18 mouse cellular contexts compared by ENCODE assay signal in genomic region chr17:26028261-26028660, GRCm38 (mm10). TPM values are rescaled to one million over a fixed set of nuclear protein-coding genes. Genes with fewer than 3 reads are reported as not detected.
A peak's percentile ranks its signal among the peaks of the same experiment; 100 is the strongest.
DNase-seq lines count a peak whose midpoint lies in the region; ATAC-seq and TF ChIP-seq lines count a peak whose summit lies in the region.
"Had no signal": no experiment of that assay in that cellular context is flagged by ENCODE, and none has a peak within 500 bp of the region (broad histone marks: within the 10 kb centered on the region; RNA-seq: fewer than 3 reads in every experiment).

No protein-coding gene starts in this region.

- H3K9ac ChIP-seq in forebrain, postnatal 0 days = no peak overlapping the region
- no peak overlapping the region for H3K9ac ChIP-seq in forebrain, embryonic 13.5 days
- no peak overlapping the region for H3K9ac ChIP-seq in hindbrain, postnatal 0 days (replicated peaks; ENCODE audit: low read length)
- H3K9ac ChIP-seq in midbrain, embryonic 13.5 days (replicated peaks) = 0 out of 2 replicates have a peak overlapping the region, but pooled peaks have one; percentile 14
- H3K9ac ChIP-seq in midbrain, postnatal 0 days (replicated peaks; ENCODE audit: low read length, poor library complexity, severe bottlenecking) = no peak overlapping the region
- H3K9ac ChIP-seq in heart, embryonic 11.5 days (ENCODE audit: low read depth, low read length) = no peak overlapping the region
- H3K9ac ChIP-seq: heart, embryonic 12.5 days had no signal

- WGBS in forebrain, postnatal 0 days = 55% methylated on average over 4 of the region's 4 CpGs
- 85% methylated on average over 4 of the region's 4 CpGs for WGBS in forebrain, embryonic 13.5 days
- WGBS in hindbrain, postnatal 0 days = 69% methylated on average over 4 of the region's 4 CpGs
- WGBS in hindbrain, embryonic 10.5 days = 89% methylated on average over 4 of the region's 4 CpGs
- 89% methylated on average over 4 of the region's 4 CpGs for WGBS in midbrain, embryonic 13.5 days
- WGBS in midbrain, postnatal 0 days = 72% methylated on average over 4 of the region's 4 CpGs
- 90% methylated on average over 4 of the region's 4 CpGs for WGBS in heart, embryonic 11.5 days (ENCODE audit: insufficient replicate concordance)

- H3K4me2 ChIP-seq in forebrain, postnatal 0 days (ENCODE audit: low read depth) = no peak overlapping the region
- H3K4me2 ChIP-seq in forebrain, embryonic 13.5 days = no peak overlapping the region
- no peak overlapping the region for H3K4me2 ChIP-seq in hindbrain, postnatal 0 days (ENCODE audit: low read depth, low read length)
- H3K4me2 ChIP-seq in midbrain, embryonic 13.5 days (replicated peaks) = no peak overlapping the region
- no peak overlapping the region for H3K4me2 ChIP-seq in midbrain, postnatal 0 days (ENCODE audit: low read depth, low read length, poor library complexity, severe bottlenecking)
- no peak overlapping the region for H3K4me2 ChIP-seq in heart, embryonic 11.5 days
- H3K4me2 ChIP-seq: heart, embryonic 12.5 days had no signal

- peaks cover 12% of the 10 kb centered on the region for H3K36me3 ChIP-seq in forebrain, postnatal 0 days (ENCODE audit: insufficient read depth)
- H3K36me3 ChIP-seq in forebrain, embryonic 13.5 days (ENCODE audit: poor library complexity, severe bottlenecking) = peaks cover 49% of the 10 kb centered on the region
- H3K36me3 ChIP-seq in hindbrain, postnatal 0 days (ENCODE audit: insufficient read depth, low read length) = no peaks in the 10 kb centered on the region; the same call in 1 of the 2 replicates
- H3K36me3 ChIP-seq in hindbrain, embryonic 10.5 days = peaks cover 60% of the 10 kb centered on the region
- H3K36me3 ChIP-seq in midbrain, embryonic 13.5 days = peaks cover 46% of the 10 kb centered on the region
- peaks cover 6% of the 10 kb centered on the region; the same call in 1 of the 2 replicates for H3K36me3 ChIP-seq in midbrain, postnatal 0 days (ENCODE audit: insufficient read depth, low read length)
- peaks cover 3% of the 10 kb centered on the region; the same call in 1 of the 2 replicates for H3K36me3 ChIP-seq in heart, embryonic 11.5 days (ENCODE audit: control insufficient read depth, insufficient read depth, low read length)

- no peak for DNase-seq in forebrain, postnatal 0 days
- DNase-seq in hindbrain, postnatal 0 days (ENCODE audit: low spot score) = no peak
- DNase-seq in hindbrain, embryonic 10.5 days (ENCODE audit: low spot score) = no peak
- DNase-seq in midbrain, postnatal 0 days (ENCODE audit: low spot score) = no peak
- DNase-seq: adrenal gland, postnatal 10 days; B cell, adult 2 months; cerebellum, postnatal 10 days; gastrocnemius, postnatal 14 days; heart, adult 2 months; kidney, adult 8-10 months had no signal

- H3K27ac ChIP-seq in forebrain, postnatal 0 days (ENCODE audit: low read depth, low read length) = 0 out of 2 replicates have a peak overlapping the region, but pooled peaks have one; percentile 5
- no peak overlapping the region for H3K27ac ChIP-seq in forebrain, embryonic 13.5 days
- H3K27ac ChIP-seq in hindbrain, postnatal 0 days = 0 out of 2 replicates have a peak overlapping the region, but pooled peaks have one; percentile 36
- H3K27ac ChIP-seq in hindbrain, embryonic 10.5 days = no peak overlapping the region
- H3K27ac ChIP-seq in midbrain, embryonic 13.5 days = peak overlapping the region; percentile 53
- no peak overlapping the region for H3K27ac ChIP-seq in midbrain, postnatal 0 days (ENCODE audit: low read depth, low read length)
- H3K27ac ChIP-seq in heart, embryonic 11.5 days (ENCODE audit: low read depth, low read length) = no peak overlapping the region
- H3K27ac ChIP-seq: embryonic facial prominence, embryonic 10.5 days; heart, adult 2 months had no signal

- H3K9me3 ChIP-seq in forebrain, postnatal 0 days (ENCODE audit: low read length) = no peaks in the 10 kb centered on the region
- no peaks in the 10 kb centered on the region for H3K9me3 ChIP-seq in forebrain, embryonic 13.5 days (replicated peaks)
- no peaks in the 10 kb centered on the region for H3K9me3 ChIP-seq in hindbrain, postnatal 0 days (ENCODE audit: low read length)
- H3K9me3 ChIP-seq in hindbrain, embryonic 10.5 days = no peaks in the 10 kb centered on the region
- H3K9me3 ChIP-seq in midbrain, embryonic 13.5 days = no peaks in the 10 kb centered on the region
- no peaks in the 10 kb centered on the region for H3K9me3 ChIP-seq in midbrain, postnatal 0 days (ENCODE audit: low read length)
- no peaks in the 10 kb centered on the region for H3K9me3 ChIP-seq in heart, embryonic 11.5 days (replicated peaks; ENCODE audit: control insufficient read depth, low read length)
- H3K9me3 ChIP-seq: embryonic facial prominence, embryonic 10.5 days; heart, embryonic 12.5 days had no signal

- ATAC-seq in forebrain, postnatal 0 days = no peak
- no peak for ATAC-seq in forebrain, embryonic 13.5 days
- no peak for ATAC-seq in hindbrain, postnatal 0 days
- ATAC-seq in midbrain, embryonic 13.5 days = no peak
- no peak for ATAC-seq in midbrain, postnatal 0 days (ENCODE audit: low FRiP score)
- ATAC-seq in heart, embryonic 11.5 days (replicated peaks; ENCODE audit: insufficient number of reproducible peaks, low FRiP score, low TSS enrichment) = no peak
- ATAC-seq: CD4-positive, CD25-positive, alpha-beta regulatory T cell, adult 4 months; inflammation-experienced regulatory T-cells, adult 6 months; intestine, postnatal 0 days had no signal

- TF ChIP-seq CTCF in forebrain, postnatal 0 days (IDR thresholded peaks at IDR 0.05; ENCODE audit: low read depth) = no peak
- no peak for TF ChIP-seq CTCF in hindbrain, postnatal 0 days (IDR thresholded peaks at IDR 0.05; ENCODE audit: low read depth)
- TF ChIP-seq CTCF in midbrain, postnatal 0 days (IDR thresholded peaks at IDR 0.05) = no peak

- no peaks in the 10 kb centered on the region for H3K4me1 ChIP-seq in forebrain, postnatal 0 days (ENCODE audit: insufficient read depth)
- peaks cover 3% of the 10 kb centered on the region; the same call in 1 of the 2 replicates for H3K4me1 ChIP-seq in forebrain, embryonic 13.5 days
- H3K4me1 ChIP-seq in hindbrain, postnatal 0 days (ENCODE audit: insufficient read depth, low read length) = no peaks in the 10 kb centered on the region
- no peaks in the 10 kb centered on the region for H3K4me1 ChIP-seq in hindbrain, embryonic 10.5 days (replicated peaks)
- no peaks in the 10 kb centered on the region for H3K4me1 ChIP-seq in midbrain, embryonic 13.5 days (replicated peaks)
- no peaks in the 10 kb centered on the region for H3K4me1 ChIP-seq in midbrain, postnatal 0 days (ENCODE audit: insufficient read depth, low read length)
- no peaks in the 10 kb centered on the region for H3K4me1 ChIP-seq in heart, embryonic 11.5 days (ENCODE audit: control insufficient read depth, insufficient read depth, low read length)
- H3K4me1 ChIP-seq: embryonic facial prominence, embryonic 10.5 days had no signal

- H3K4me3 ChIP-seq in forebrain, postnatal 0 days (ENCODE audit: low read depth, low read length) = no peak overlapping the region
- H3K4me3 ChIP-seq in forebrain, embryonic 13.5 days = no peak overlapping the region
- H3K4me3 ChIP-seq in hindbrain, postnatal 0 days (ENCODE audit: low read length) = no peak overlapping the region
- no peak overlapping the region for H3K4me3 ChIP-seq in hindbrain, embryonic 10.5 days
- H3K4me3 ChIP-seq in midbrain, embryonic 13.5 days (replicated peaks) = no peak overlapping the region
- no peak overlapping the region for H3K4me3 ChIP-seq in midbrain, postnatal 0 days (ENCODE audit: low read depth, low read length)
- H3K4me3 ChIP-seq in heart, embryonic 11.5 days (ENCODE audit: low read depth, low read length) = no peak overlapping the region
- H3K4me3 ChIP-seq: embryonic facial prominence, embryonic 10.5 days; heart, adult 2 months; heart, embryonic 12.5 days had no signal

- no peaks in the 10 kb centered on the region for H3K27me3 ChIP-seq in forebrain, postnatal 0 days (ENCODE audit: insufficient read depth, low read length)
- no peaks in the 10 kb centered on the region for H3K27me3 ChIP-seq in forebrain, embryonic 13.5 days
- no peaks in the 10 kb centered on the region for H3K27me3 ChIP-seq in hindbrain, postnatal 0 days (ENCODE audit: insufficient read depth, low read length)
- no peaks in the 10 kb centered on the region for H3K27me3 ChIP-seq in hindbrain, embryonic 10.5 days (ENCODE audit: insufficient read depth, poor library complexity, severe bottlenecking)
- H3K27me3 ChIP-seq in midbrain, embryonic 13.5 days = no peaks in the 10 kb centered on the region
- no peaks in the 10 kb centered on the region for H3K27me3 ChIP-seq in midbrain, postnatal 0 days (ENCODE audit: insufficient read depth, low read length)
- H3K27me3 ChIP-seq in heart, embryonic 11.5 days (ENCODE audit: control insufficient read depth, insufficient read depth, low read length) = no peaks in the 10 kb centered on the region
- H3K27me3 ChIP-seq: heart, embryonic 12.5 days had no signal

RNA-seq across cellular contexts. Expression of gene Rab11fip3, which starts 41.1 kb away (rescaled TPM):
- total RNA-seq in forebrain, postnatal 0 days (2014; rRNA removed) = 21.5 and 30.0 TPM in 2 replicates
- 11.6 and 15.4 TPM in 2 replicates for polyA plus RNA-seq in forebrain, postnatal 0 days (2015; fragmentation: Nextera tagmentation; extraction: Ambion mirVana)
- 22.7 and 24.4 TPM in 2 replicates for polyA plus RNA-seq in forebrain, embryonic 13.5 days (2015; fragmentation: Nextera tagmentation; extraction: Ambion mirVana)
- total RNA-seq in hindbrain, postnatal 0 days (2014; rRNA removed) = 34.7 and 41.9 TPM in 2 replicates
- polyA plus RNA-seq in hindbrain, postnatal 0 days (2015; fragmentation: Nextera tagmentation; extraction: Ambion mirVana) = 16.6 and 17.9 TPM in 2 replicates
- 24.7 and 30.9 TPM in 2 replicates for polyA plus RNA-seq in hindbrain, embryonic 10.5 days (2016; fragmentation: Nextera tagmentation; extraction: Ambion mirVana)
- polyA plus RNA-seq in midbrain, embryonic 13.5 days (2015; fragmentation: Nextera tagmentation; extraction: Ambion mirVana) = 27.6 and 35.0 TPM in 2 replicates
- 34.7 and 35.7 TPM in 2 replicates for total RNA-seq in midbrain, postnatal 0 days (2014; rRNA removed)
- 14.8 and 18.3 TPM in 2 replicates for polyA plus RNA-seq in midbrain, postnatal 0 days (2015; fragmentation: Nextera tagmentation; extraction: Ambion mirVana)
- 11.9 and 12.8 TPM in 2 replicates for polyA plus RNA-seq in heart, embryonic 11.5 days (2014; fragmentation: Nextera tagmentation; extraction: Ambion mirVana)

RNA-seq across cellular contexts. Expression of gene Capn15, which starts 42.7 kb away (rescaled TPM):
- total RNA-seq in forebrain, postnatal 0 days (2014; rRNA removed) = 24.7 and 24.9 TPM in 2 replicates
- polyA plus RNA-seq in forebrain, postnatal 0 days (2015; fragmentation: Nextera tagmentation; extraction: Ambion mirVana) = 11.4 and 15.2 TPM in 2 replicates
- 16.6 and 17.1 TPM in 2 replicates for polyA plus RNA-seq in forebrain, embryonic 13.5 days (2015; fragmentation: Nextera tagmentation; extraction: Ambion mirVana)
- total RNA-seq in hindbrain, postnatal 0 days (2014; rRNA removed) = 35.1 and 41.4 TPM in 2 replicates
- polyA plus RNA-seq in hindbrain, postnatal 0 days (2015; fragmentation: Nextera tagmentation; extraction: Ambion mirVana) = 19.0 and 20.1 TPM in 2 replicates
- 32.4 and 35.0 TPM in 2 replicates for polyA plus RNA-seq in hindbrain, embryonic 10.5 days (2016; fragmentation: Nextera tagmentation; extraction: Ambion mirVana)
- 19.1 and 21.1 TPM in 2 replicates for polyA plus RNA-seq in midbrain, embryonic 13.5 days (2015; fragmentation: Nextera tagmentation; extraction: Ambion mirVana)
- total RNA-seq in midbrain, postnatal 0 days (2014; rRNA removed) = 29.7 and 36.8 TPM in 2 replicates
- polyA plus RNA-seq in midbrain, postnatal 0 days (2015; fragmentation: Nextera tagmentation; extraction: Ambion mirVana) = 14.7 and 20.1 TPM in 2 replicates
- 12.7 and 15.2 TPM in 2 replicates for polyA plus RNA-seq in heart, embryonic 11.5 days (2014; fragmentation: Nextera tagmentation; extraction: Ambion mirVana)

Comparison
In these comparisons a context has a peak if more than half of its experiments do, and no peak if none do; other contexts are left out.
1. H3K27ac ChIP-seq: peak in forebrain, postnatal 0 days (single experiment), hindbrain, postnatal 0 days (single experiment) and midbrain, embryonic 13.5 days (single experiment); none in forebrain, embryonic 13.5 days (single experiment), hindbrain, embryonic 10.5 days (single experiment), midbrain, postnatal 0 days (single experiment) and heart, embryonic 11.5 days (single experiment).